Mouse (Mus musculus): ENCODE data around the gene Ifngr1.

DNA sequence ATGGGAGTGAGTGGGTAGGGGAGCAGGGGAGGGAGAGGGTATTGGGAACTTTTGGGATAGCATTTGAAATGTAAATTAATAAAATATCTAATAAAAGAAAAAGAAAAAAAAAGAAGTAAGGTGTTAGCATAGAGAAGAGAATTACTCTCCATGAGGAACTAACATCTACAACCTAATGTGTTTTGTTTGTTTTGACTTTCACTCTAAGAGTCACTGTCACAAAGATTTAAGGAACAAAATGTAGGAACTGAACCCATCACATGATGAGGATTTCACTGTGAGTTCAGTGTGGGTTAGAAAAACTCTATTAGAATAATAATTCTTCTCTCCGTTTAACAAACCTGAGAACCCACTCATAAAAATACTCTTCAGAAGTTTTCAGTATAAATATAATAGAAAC lies 44.9 kb upstream of the Ifngr1 start:
- TF ChIP-seq CTCF (conservative IDR thresholded peaks at IDR 0.05 in 1 of 2, IDR thresholded peaks at IDR 0.05 in 1 of 2; ENCODE audit: low read depth in 2 of 2, low read length in 2 of 2) (no peak), MAX (IDR thresholded peaks at IDR 0.05; ENCODE audit: low read length) (no peak), RAD21 (IDR thresholded peaks at IDR 0.05; ENCODE audit: low read depth, low read length) (no peak), POLR2AphosphoS2 (IDR thresholded peaks at IDR 0.05; ENCODE audit: low read depth, low read length) (no peak), MAZ (IDR thresholded peaks at IDR 0.05; ENCODE audit: low read depth, low read length) (no peak), SIN3A (IDR thresholded peaks at IDR 0.05; ENCODE audit: low read length) (no peak), EP300 (IDR thresholded peaks at IDR 0.05; ENCODE audit: low read length) (no peak), MYC (IDR thresholded peaks at IDR 0.05; ENCODE audit: low read depth, low read length) (no peak), HCFC1 (IDR thresholded peaks at IDR 0.05; ENCODE audit: low read depth, low read length) (no peak)

All from CH12.LX (cell line).